Mouse (Mus musculus) heart, postnatal 25 days (tissue): ENCODE measurements around the gene Hspbap1. TPM values are rescaled to one million over a fixed set of nuclear protein-coding genes. Genes with fewer than 3 reads are reported as not detected.

Experiments
- DNase-seq: peaks from one replicate; pipeline ENCODE4 v3.0.0; 2022; ENCODE audit warnings: low spot score
- intact Hi-C: fragments of 180-260 bp; cut with DNase I; formaldehyde crosslinking; loops from one replicate; pipeline ENCODE4 v1.15.1; 2025
- total RNA-seq, 2 experiments: library from RNA; stranded (reverse); gene quantifications; 2 replicates each; pipeline ENCODE4 v1.2.3; 2021

Hspbap1 gene
- total RNA-seq, 2 experiments from 2014 or later = 3.0 to 3.1 TPM

- no peak for DNase-seq
- intact Hi-C loops = loop anchor here (5.0 kb wide), 2 partner anchors 100 to 950 kb away; partner anchors contain the start of gene Dirc2
Observed at GRCm38 (mm10) chr16:35867726-35868125, 97.6 kb downstream of the Hspbap1 start.

DNA sequence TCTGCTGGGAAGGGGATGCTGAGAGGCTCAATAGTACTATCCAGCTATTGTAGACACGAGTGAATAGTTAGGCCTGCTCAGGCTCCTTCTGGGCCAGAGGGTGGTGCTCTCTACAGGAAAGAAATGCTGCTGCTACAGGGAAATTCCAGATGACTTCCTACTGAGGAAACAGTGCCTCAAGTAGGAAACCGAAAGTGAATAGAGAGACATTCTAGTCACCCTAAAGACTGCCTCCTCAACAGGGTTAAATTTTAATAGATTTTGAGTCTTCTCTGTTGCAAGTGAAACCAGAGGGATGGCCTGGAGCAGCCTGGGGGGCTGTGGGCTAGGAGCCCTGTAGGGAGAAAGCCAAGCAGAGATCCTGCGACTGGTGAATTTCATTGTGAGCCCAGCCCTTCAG is 99.0 kb downstream of the Hspbap1 start:
- intact Hi-C loops = loop anchor here (5.0 kb wide), 2 partner anchors 102 to 948 kb away; partner anchors contain the start of gene Dirc2
- DNase-seq = no peak

DNA sequence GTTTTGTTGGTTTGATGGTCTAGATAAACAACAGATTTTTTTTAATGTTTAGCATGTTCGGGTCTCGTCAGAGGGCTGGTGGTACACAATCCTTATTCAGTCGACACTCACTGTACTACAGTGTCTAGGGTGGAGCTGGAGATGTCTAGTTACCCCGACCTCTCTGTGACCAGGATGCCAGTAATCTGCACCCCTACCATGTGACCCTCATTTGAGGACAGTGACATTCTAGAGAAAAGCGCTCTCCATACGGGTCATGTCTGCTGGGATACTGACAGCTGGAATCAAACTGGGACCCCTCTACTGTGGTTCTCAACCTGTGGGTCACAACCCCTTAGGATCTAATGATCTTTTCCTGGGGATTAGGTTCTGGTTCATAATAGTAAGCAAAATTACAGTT is 99.5 kb downstream of the Hspbap1 start:
- no peak for DNase-seq

DNA sequence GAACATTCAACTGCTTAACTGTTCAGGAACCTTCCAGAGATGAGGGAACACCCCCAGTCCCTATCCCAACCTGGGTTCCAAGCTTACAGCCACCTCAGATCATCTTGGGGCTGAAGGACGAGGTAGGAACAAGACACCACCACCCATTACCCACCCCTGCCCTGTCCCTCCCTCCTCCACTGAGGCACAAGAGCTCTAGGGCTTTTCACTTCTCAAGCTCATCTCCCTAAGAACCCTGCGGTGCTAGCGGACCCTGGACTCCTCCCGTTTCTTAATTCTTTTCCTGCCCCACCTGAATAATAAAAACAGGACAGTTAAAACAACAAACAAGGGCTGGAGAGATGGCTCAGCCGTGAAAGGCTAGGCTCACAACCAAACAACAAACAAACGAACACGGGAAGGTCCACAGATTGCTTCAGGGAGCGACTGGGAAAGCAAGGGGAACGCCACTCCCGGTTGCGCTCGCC is 100.4 kb downstream of the Hspbap1 start:
- DNase-seq = no peak
- intact Hi-C loops = loop anchor here (10.0 kb wide), 1 partner anchor 204 kb away; the partner anchor contains the start of genes Ccdc58 and Fam162a

More for the DNA sequence above, 99.5 kb downstream of the Hspbap1 start:
- intact Hi-C loops = loop anchor here (5.0 to 10.0 kb wide), 3 partner anchors 102 to 948 kb away; partner anchors contain the start of genes Ccdc58, Dirc2 and Fam162a

GRCm38 (mm10) chr16:35871048-35871851 is 101.1 kb downstream of the Hspbap1 start, which contains the start of gene Parp14:
TSS of gene Parp14 (minus strand) at chr16:35871544.
- DNase-seq = peak; percentile 17
- intact Hi-C loops = loop anchor here (10.0 kb wide), 1 partner anchor 204 kb away; the partner anchor contains the start of genes Ccdc58 and Fam162a

GRCm38 (mm10) chr16:35871898-35872297 is 101.7 kb downstream of the Hspbap1 start:
- intact Hi-C loops = loop anchor here (10.0 kb wide), 1 partner anchor 203 kb away; the partner anchor contains the start of genes Ccdc58 and Fam162a
- no peak for DNase-seq

GRCm38 (mm10) chr16:35872410-35873006 is 102.3 kb downstream of the Hspbap1 start:
- intact Hi-C loops = loop anchor here (10.0 kb wide), 1 partner anchor 202 kb away; the partner anchor contains the start of genes Ccdc58 and Fam162a
- no peak for DNase-seq

GRCm38 (mm10) chr16:35874416-35874815 is 104.2 kb downstream of the Hspbap1 start:
- DNase-seq = no peak
- intact Hi-C loops = loop anchor here (10.0 kb wide), 1 partner anchor 200 kb away; the partner anchor contains the start of genes Ccdc58 and Fam162a

Other genes starting within 250 kb of the Hspbap1 start
- gene Sema5b, start 229.2 kb upstream of the Hspbap1 start, total RNA-seq = 1 to 10 TPM in 1 of 2 experiments, under 1 TPM in 1; 0.91 to 1.1 TPM
- 10 to 100 TPM; 54.2 to 63.4 TPM for gene Dirc2, start 1.0 kb upstream of the Hspbap1 start, total RNA-seq
- 10 to 100 TPM; 11.6 to 11.8 TPM for gene Parp14, start 101.2 kb downstream of the Hspbap1 start, total RNA-seq
- 10 to 100 TPM in 1 of 2 experiments, 1 to 10 TPM in 1; 9.9 to 11.5 TPM for gene Parp9, start 168.1 kb downstream of the Hspbap1 start, total RNA-seq
- 10 to 100 TPM in 1 of 2 experiments, 1 to 10 TPM in 1; 9.4 to 10.0 TPM for gene Dtx3l, start 168.8 kb downstream of the Hspbap1 start, total RNA-seq
- 100 to 1,000 TPM; 112 TPM for gene Kpna1, start 208.4 kb downstream of the Hspbap1 start, total RNA-seq